Mouse (Mus musculus) limb, embryonic 14.5 days (tissue): ENCODE measurements at regions not wholly inside any gene's neighbourhood (a gene's known extent, or its start where the extent isn't known, plus 50 kb on each side); places are given as distances from the start of the nearest gene placed in this dataset.
A peak's percentile ranks its signal among the peaks of the same experiment; 100 is the strongest.

Source experiments
- ATAC-seq: fragments of 200-750 bp; cut with Nextera tagmentation; 2 replicates; pipeline ENCODE4 v1.8.0; 2017; ENCODE audit warnings: low read depth, moderate number of reproducible peaks, moderate TSS enrichment; ENCODE audit not compliant: low FRiP score
- DNase-seq: peaks from one replicate; pipeline ENCODE4 v3.0.0-alpha.2; 2015; ENCODE audit warnings: low spot score
- H3K27ac ChIP-seq: fragments of 300-500 bp; sonication (generic); replicated peaks from 2 replicates; pipeline ENCODE4 v1.5.1; 2014; ENCODE audit warnings: low read depth, mild to moderate bottlenecking, low read length, moderate library complexity, mixed read lengths
- H3K27me3 ChIP-seq: fragments of 300-500 bp; sonication (generic); 2 replicates; pipeline ENCODE4 v1.6.1; 2014; ENCODE audit warnings: low read length, mixed read lengths; ENCODE audit not compliant: control insufficient read depth, insufficient read depth
- H3K36me3 ChIP-seq: fragments of 300-500 bp; sonication (generic); 2 replicates; pipeline ENCODE4 v1.6.1; 2014; ENCODE audit warnings: mild to moderate bottlenecking, low read length, moderate library complexity, mixed read lengths; ENCODE audit not compliant: control insufficient read depth, insufficient read depth
- H3K4me1 ChIP-seq: fragments of 300-500 bp; sonication (generic); 2 replicates; pipeline ENCODE4 v1.6.1; 2014; ENCODE audit warnings: antibody characterized with exemption, low read length, mixed read lengths; ENCODE audit not compliant: control insufficient read depth, insufficient read depth
- H3K4me2 ChIP-seq: fragments of 300-500 bp; sonication (generic); replicated peaks from 2 replicates; pipeline ENCODE4 v1.6.1; 2014; ENCODE audit warnings: low read depth, mild to moderate bottlenecking, low read length, moderate library complexity; ENCODE audit not compliant: severe bottlenecking
- H3K4me3 ChIP-seq: fragments of 300-500 bp; sonication (generic); replicated peaks from 2 replicates; pipeline ENCODE4 v1.5.1; 2014; ENCODE audit warnings: low read length
- H3K9ac ChIP-seq: fragments of 300-500 bp; sonication (generic); 2 replicates; pipeline ENCODE4 v1.6.1; 2014; ENCODE audit warnings: mild to moderate bottlenecking, low read depth, low read length, moderate library complexity; ENCODE audit not compliant: severe bottlenecking
- H3K9me3 ChIP-seq: fragments of 300-500 bp; sonication (generic); 2 replicates; pipeline ENCODE4 v1.6.1; 2016; ENCODE audit warnings: low read length; ENCODE audit not compliant: control insufficient read depth
- POLR2A ChIP-seq: fragments of 200-500 bp; IDR thresholded peaks from 2 replicates; pipeline ENCODE4 v1.8.0; 2012; ENCODE audit warnings: inconsistent platforms, mild to moderate bottlenecking, moderate library complexity, borderline replicate concordance; ENCODE audit not compliant: insufficient read depth, insufficient read length; ENCODE audit errors: extremely low read depth
- WGBS: fragments of 180-500 bp; shearing (Covaris S2); extraction: QIAGEN DNeasy Blood & Tissue Kit; methylation state at CpG from one replicate; pipeline ENCODE4 v1.1.7; 2014; 5-methylcytosine and 5-hydroxymethylcytosine counted together

GRCm38 (mm10) chr3:78674529-78675187 is 611.7 kb downstream of the Rapgef2 start:
- no peak for DNase-seq
- Histone ChIP-seq H3K27me3 (no peaks in the 10 kb centered on the region), H3K4me2 (no peak overlapping the region), H3K4me3 (no peak overlapping the region), H3K4me1 (no peaks in the 10 kb centered on the region), H3K27ac (no peak overlapping the region), H3K9me3 (no peaks in the 10 kb centered on the region), H3K36me3 (no peaks in the 10 kb centered on the region), H3K9ac (no peak overlapping the region)
- no peak for ATAC-seq
- no peak for TF ChIP-seq POLR2A
- 77% methylated on average over 5 of the region's 5 CpGs for WGBS

GRCm38 (mm10) chr3:78668050-78668449 is 618.3 kb downstream of the Rapgef2 start:
- ATAC-seq (no peak), DNase-seq (no peak)
- Histone ChIP-seq H3K9me3 (no peaks in the 10 kb centered on the region), H3K9ac (no peak overlapping the region), H3K4me1 (no peaks in the 10 kb centered on the region), H3K4me3 (no peak overlapping the region), H3K27ac (no peak overlapping the region), H3K4me2 (no peak overlapping the region), H3K27me3 (no peaks in the 10 kb centered on the region), H3K36me3 (no peaks in the 10 kb centered on the region)
- TF ChIP-seq POLR2A = no peak

GRCm38 (mm10) chr3:78667374-78668023 is 618.8 kb downstream of the Rapgef2 start:
- no peaks in the 10 kb centered on the region for H3K27me3 ChIP-seq
- no peaks in the 10 kb centered on the region for H3K36me3 ChIP-seq
- H3K9me3 ChIP-seq = no peaks in the 10 kb centered on the region
- H3K9ac ChIP-seq = no peak overlapping the region
- no peak overlapping the region for H3K27ac ChIP-seq
- DNase-seq = no peak
- no peaks in the 10 kb centered on the region for H3K4me1 ChIP-seq
- WGBS = 70% methylated on average over 4 of the region's 4 CpGs
- TF ChIP-seq POLR2A = no peak
- ATAC-seq = no peak
- no peak overlapping the region for H3K4me2 ChIP-seq
- no peak overlapping the region for H3K4me3 ChIP-seq

GRCm38 (mm10) chr3:78648115-78648514 is 638.2 kb downstream of the Rapgef2 start:
- Histone ChIP-seq H3K9me3 (no peaks in the 10 kb centered on the region), H3K36me3 (no peaks in the 10 kb centered on the region), H3K4me2 (no peak overlapping the region), H3K27ac (no peak overlapping the region), H3K27me3 (no peaks in the 10 kb centered on the region), H3K4me3 (no peak overlapping the region), H3K9ac (no peak overlapping the region), H3K4me1 (no peaks in the 10 kb centered on the region)
- TF ChIP-seq POLR2A = no peak
- DNase-seq = no peak
- no peak for ATAC-seq
- WGBS = 84% methylated on average over 2 of the region's 2 CpGs

- no peak overlapping the region for H3K4me3 ChIP-seq
- H3K27ac ChIP-seq = no peak overlapping the region
- H3K4me2 ChIP-seq = no peak overlapping the region
- no peaks in the 10 kb centered on the region for H3K27me3 ChIP-seq
- 76% methylated on average over 4 of the region's 4 CpGs for WGBS
- H3K36me3 ChIP-seq = no peaks in the 10 kb centered on the region
- TF ChIP-seq POLR2A = no peak
- H3K9me3 ChIP-seq = peaks cover 11% of the 10 kb centered on the region; the same call in 1 of the 2 replicates
- H3K4me1 ChIP-seq = no peaks in the 10 kb centered on the region
- DNase-seq = peak; percentile 12
- H3K9ac ChIP-seq = no peak overlapping the region
- no peak for ATAC-seq
Observed at GRCm38 (mm10) chr3:78635386-78635785, 650.9 kb downstream of the Rapgef2 start.
